Mouse (Mus musculus): Measurements from ENCODE around the gene Atp13a2.

Atp13a2 gene

GRCm38 (mm10) chr4:140986711-140987395 lies at the start of gene Atp13a2:
Gene Atp13a2 (plus strand): TSS chr4:140986873.
- in situ Hi-C loops (cut with MseI, MboI): no loop called here

- in situ Hi-C loops (cut with MseI, MboI): no loop called here
These were observed 42.3 kb upstream of the Atp13a2 start for GRCm38 (mm10) chr4:140944356-140944755.

DNA sequence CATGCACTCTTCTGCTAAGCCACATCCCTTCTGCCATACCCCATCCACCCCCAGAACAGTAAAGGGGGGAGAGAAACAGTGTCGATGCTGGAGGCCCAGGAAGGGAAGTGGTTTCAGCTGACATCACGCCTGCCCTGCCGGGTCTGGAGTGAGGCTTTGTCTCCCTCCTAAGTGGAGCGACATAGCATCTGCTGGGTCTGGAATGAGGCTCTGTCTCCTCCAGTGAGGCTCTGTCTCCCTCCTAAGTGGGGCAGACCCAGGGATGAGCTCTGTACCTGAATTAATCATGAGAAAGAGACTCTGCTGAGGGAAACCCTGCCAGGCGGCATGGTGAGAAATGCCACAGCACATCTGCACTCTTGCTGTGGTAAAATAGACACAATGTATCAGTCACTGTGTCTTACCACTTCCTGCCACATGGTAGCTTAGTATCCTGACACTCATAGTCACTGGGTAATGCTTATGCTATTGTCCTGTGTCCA lies 41.7 kb upstream of the Atp13a2 start:
- in situ Hi-C loops (cut with MseI, MboI): loop anchor here in 1 of 2 experiments (5.0 kb wide), 1 partner anchor 33 kb away; no protein-coding TSS in a partner anchor

GRCm38 (mm10) chr4:140945571-140945970 lies 41.1 kb upstream of the Atp13a2 start:
- in situ Hi-C loops (cut with MseI, MboI): loop anchor here in 1 of 2 experiments (5.0 kb wide), 1 partner anchor 33 kb away; no protein-coding TSS in a partner anchor

GRCm38 (mm10) chr4:140946048-140946447 lies 40.6 kb upstream of the Atp13a2 start:
- in situ Hi-C loops (cut with MseI, MboI): loop anchor here in 1 of 2 experiments (5.0 kb wide), 1 partner anchor 34 kb away; no protein-coding TSS in a partner anchor

- in situ Hi-C loops (cut with MseI, MboI): loop anchor here in 1 of 2 experiments (5.0 kb wide), 1 partner anchor 34 kb away; no protein-coding TSS in a partner anchor
These were observed 40.0 kb upstream of the Atp13a2 start for GRCm38 (mm10) chr4:140946580-140947205.

- in situ Hi-C loops (cut with MseI, MboI): loop anchor here in 1 of 2 experiments (5.0 kb wide), 1 partner anchor 35 kb away; no protein-coding TSS in a partner anchor
These were observed 38.9 kb upstream of the Atp13a2 start for GRCm38 (mm10) chr4:140947487-140948440.

GRCm38 (mm10) chr4:140948481-140948880 lies 38.2 kb upstream of the Atp13a2 start:
- in situ Hi-C loops (cut with MseI, MboI): loop anchor here in 1 of 2 experiments (5.0 kb wide), 1 partner anchor 36 kb away; no protein-coding TSS in a partner anchor

DNA sequence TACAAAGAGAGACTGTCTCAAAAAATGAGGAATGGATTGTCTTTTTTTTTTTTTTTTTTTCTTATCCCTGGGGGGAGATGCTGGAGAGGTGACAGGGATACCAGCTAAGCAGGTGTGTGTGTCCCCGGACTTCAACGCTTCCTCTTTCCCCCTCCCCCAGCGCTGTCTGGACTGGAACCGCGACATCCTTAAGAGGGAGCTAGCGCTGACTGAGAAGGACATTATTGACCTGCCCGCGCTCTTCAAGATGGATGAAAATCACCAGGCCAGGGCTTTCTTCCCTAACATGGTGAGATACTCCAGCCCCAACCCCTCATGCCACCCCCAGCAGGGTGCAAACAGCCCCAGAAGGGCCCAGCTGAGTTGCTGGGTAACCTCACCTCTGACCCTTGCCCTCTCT lies 37.6 kb upstream of the Atp13a2 start:
- in situ Hi-C loops (cut with MseI, MboI): loop anchor here in 1 of 2 experiments (5.0 kb wide), 1 partner anchor 37 kb away; no protein-coding TSS in a partner anchor

DNA sequence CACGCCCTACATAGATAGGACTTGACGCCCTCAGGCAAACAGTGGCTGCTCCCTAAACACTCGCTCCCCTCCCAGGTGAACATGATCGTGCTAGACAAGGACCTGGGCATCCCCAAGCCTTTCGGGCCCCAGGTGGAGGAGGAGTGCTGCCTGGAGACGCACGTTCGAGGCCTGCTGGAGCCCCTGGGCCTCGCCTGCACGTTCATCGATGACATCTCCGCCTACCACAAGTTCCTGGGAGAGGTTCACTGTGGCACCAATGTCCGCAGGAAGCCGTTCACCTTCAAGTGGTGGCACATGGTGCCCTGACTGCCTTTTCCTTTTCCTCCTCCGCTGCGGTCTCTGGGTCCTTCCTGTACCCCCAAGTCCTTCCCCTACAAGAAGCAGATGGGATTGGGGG lies 37.1 kb upstream of the Atp13a2 start:
- in situ Hi-C loops (cut with MseI, MboI): loop anchor here in 1 of 2 experiments (5.0 kb wide), 1 partner anchor 37 kb away; no protein-coding TSS in a partner anchor

GRCm38 (mm10) chr4:140950574-140950973 lies 36.1 kb upstream of the Atp13a2 start:
- in situ Hi-C loops (cut with MseI, MboI): no loop called here

DNA sequence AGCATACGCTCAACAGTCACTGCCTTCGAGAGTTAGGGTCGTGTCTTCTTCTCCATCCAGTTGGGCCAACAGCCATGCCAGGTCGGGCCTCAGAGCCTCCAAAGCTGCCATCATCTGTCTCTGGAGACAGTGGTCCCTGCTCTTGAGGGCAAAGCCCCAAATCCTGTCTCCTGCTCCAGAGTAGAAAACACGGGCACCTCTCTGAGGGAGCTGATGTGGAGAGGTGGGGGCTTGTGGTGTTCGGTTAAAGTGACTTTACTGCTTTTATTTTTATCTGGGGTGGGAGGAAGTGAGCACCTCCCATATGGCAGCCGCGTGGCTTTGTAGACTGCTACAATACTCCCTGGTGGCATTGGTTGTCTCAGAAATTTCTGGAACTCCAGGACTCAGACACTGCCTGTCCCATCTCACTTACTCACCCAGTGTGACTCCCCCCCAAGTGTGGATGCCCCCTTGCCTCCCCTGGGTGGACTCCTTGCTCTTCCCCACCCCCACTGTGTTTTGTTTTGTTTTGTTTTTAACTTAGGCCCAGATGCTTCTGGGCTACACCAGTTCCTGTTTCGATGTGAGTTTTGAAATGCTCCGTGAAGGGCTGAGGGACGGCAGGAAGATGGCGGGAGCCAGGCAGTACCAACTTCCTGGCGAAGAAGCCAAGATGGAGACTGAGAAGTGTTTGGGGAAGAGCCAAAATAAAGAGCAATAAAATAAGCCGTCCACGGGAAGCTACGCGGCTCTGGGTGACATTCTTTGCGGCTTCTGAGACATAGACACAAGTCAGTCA lies 34.6 kb upstream of the Atp13a2 start:
- in situ Hi-C loops (cut with MseI, MboI): no loop called here

DNA sequence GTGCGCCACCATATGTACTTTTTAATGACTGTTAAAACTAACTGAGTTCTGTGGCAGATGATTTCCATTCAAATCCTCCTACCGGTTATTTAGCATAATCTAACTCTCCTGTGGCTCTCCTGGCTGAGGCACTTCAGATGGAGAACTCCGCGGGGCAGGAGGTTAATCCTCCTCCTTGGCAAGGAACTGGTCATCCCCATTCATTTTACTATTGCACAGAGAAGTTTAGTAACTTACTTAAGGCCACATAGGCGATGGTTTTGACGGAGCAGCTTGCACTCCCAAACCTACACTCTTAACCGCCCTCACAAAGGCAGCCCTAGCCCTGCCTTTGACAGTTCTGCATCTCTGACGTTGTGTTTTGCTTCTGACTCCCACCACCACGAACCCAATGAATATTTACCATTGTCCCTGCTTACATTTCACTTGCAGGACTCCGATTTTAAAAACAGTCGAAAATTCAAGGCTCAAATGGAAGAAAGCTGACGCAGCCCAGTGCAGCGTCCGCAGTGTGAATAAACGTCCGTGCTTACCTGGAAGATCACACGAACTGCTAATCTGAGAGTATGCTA lies 29.5 kb upstream of the Atp13a2 start:
- in situ Hi-C loops (cut with MseI, MboI): no loop called here

DNA sequence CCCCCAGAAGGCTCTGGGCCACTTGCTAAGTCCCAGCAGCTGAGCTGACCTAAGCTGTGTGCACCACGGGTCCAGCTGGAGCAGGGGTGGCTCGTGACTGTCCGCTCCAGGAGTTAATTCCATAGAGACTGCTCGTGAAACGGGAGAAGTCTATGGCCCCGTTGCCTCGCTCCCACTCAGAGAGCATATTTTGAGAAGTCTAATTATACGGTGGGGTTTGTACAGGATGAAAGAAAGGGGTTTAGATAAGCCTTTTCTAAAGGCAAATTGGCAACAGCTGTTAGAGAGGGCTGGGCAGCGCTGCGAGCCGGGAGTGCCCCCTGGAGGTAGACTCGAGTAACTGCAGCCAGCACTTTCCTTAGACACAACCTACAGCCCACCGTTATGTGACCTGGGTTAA lies 28.9 kb upstream of the Atp13a2 start:
- in situ Hi-C loops (cut with MseI, MboI): no loop called here

- in situ Hi-C loops (cut with MseI, MboI): no loop called here
These were observed 28.4 kb upstream of the Atp13a2 start for GRCm38 (mm10) chr4:140958319-140958718.

GRCm38 (mm10) chr4:140959128-140959679 lies 27.5 kb upstream of the Atp13a2 start:
- in situ Hi-C loops (cut with MseI, MboI): no loop called here

- in situ Hi-C loops (cut with MseI, MboI): loop anchor here in 1 of 2 experiments (5.0 kb wide), 1 partner anchor 53 kb away; the partner anchor contains the start of gene Padi2
These were observed 26.8 kb upstream of the Atp13a2 start for GRCm38 (mm10) chr4:140959715-140960479.

GRCm38 (mm10) chr4:140960781-140961466 lies 25.7 kb upstream of the Atp13a2 start, which contains the start of gene Sdhb:
Gene Sdhb (plus strand): TSS chr4:140961203.
- in situ Hi-C loops (cut with MseI, MboI): loop anchor here in 1 of 2 experiments (5.0 kb wide), 1 partner anchor 54 kb away; the partner anchor contains the start of gene Padi2
